Mouse (Mus musculus) cerebellum, postnatal 36 days (tissue): ENCODE data around the gene Ugt3a1.
"Not testable (repeated sequence)": the region's sequence is repeated elsewhere in the genome, so short reads cannot be mapped to it uniquely, and the experiment has no call there.

Experiments used
- DNase-seq, 2 experiments: peaks; one replicate each; pipeline ENCODE4 v3.0.0; 2021 to 2022; ENCODE audit warnings: mixed read lengths in 2 of 2

Gene Ugt3a1

GRCm38 (mm10) chr15:9276838-9277295, at the start of gene Ugt3a1:
Gene Ugt3a1 (plus strand): TSS chr15:9276888.
- no peak for DNase-seq

GRCm38 (mm10) chr15:9230917-9231316, 45.8 kb upstream of the Ugt3a1 start:
- DNase-seq = not testable (repeated sequence)

GRCm38 (mm10) chr15:9246345-9246744, 30.3 kb upstream of the Ugt3a1 start:
- DNase-seq = no peak

GRCm38 (mm10) chr15:9252891-9253290, 23.8 kb upstream of the Ugt3a1 start:
- DNase-seq = no peak

GRCm38 (mm10) chr15:9260621-9261020, 16.1 kb upstream of the Ugt3a1 start:
- DNase-seq = no peak

- DNase-seq = no peak
Measured at GRCm38 (mm10) chr15:9271876-9272275, 4.8 kb upstream of the Ugt3a1 start.

- no peak for DNase-seq
Measured at GRCm38 (mm10) chr15:9279026-9279425, 2.3 kb downstream of the Ugt3a1 start.

GRCm38 (mm10) chr15:9279596-9279995, 2.9 kb downstream of the Ugt3a1 start:
- DNase-seq = no peak

- no peak for DNase-seq
Measured at GRCm38 (mm10) chr15:9283165-9283564, 6.5 kb downstream of the Ugt3a1 start.

- DNase-seq = no peak
Measured at GRCm38 (mm10) chr15:9289660-9290059, 13.0 kb downstream of the Ugt3a1 start.

- no peak for DNase-seq
Measured at GRCm38 (mm10) chr15:9305978-9306692, 29.4 kb downstream of the Ugt3a1 start.

- DNase-seq = no peak
Measured at GRCm38 (mm10) chr15:9334596-9334995, 57.9 kb downstream of the Ugt3a1 start.

GRCm38 (mm10) chr15:9335341-9335740, 58.7 kb downstream of the Ugt3a1 start, which contains the start of gene Ugt3a2:
Gene Ugt3a2 (plus strand): TSS chr15:9335550.
- DNase-seq = no peak

GRCm38 (mm10) chr15:9336616-9337015, 59.9 kb downstream of the Ugt3a1 start:
- no peak for DNase-seq

- no peak for DNase-seq
Measured at GRCm38 (mm10) chr15:9337021-9337420, 60.3 kb downstream of the Ugt3a1 start.

- no peak for DNase-seq
Measured at GRCm38 (mm10) chr15:9348739-9349138, 72.1 kb downstream of the Ugt3a1 start.

GRCm38 (mm10) chr15:9362801-9363200, 86.1 kb downstream of the Ugt3a1 start:
- no peak for DNase-seq
